Mouse (Mus musculus) heart, embryonic 11.5 days (tissue): ENCODE data around the gene Syndig1l. TPM values are rescaled to one million over a fixed set of nuclear protein-coding genes. Genes with fewer than 3 reads are reported as not detected.

Source experiments
- ATAC-seq: fragments of 200-750 bp; cut with Nextera tagmentation; replicated peaks from 2 replicates; pipeline ENCODE4 v1.8.0; 2017; ENCODE audit warnings: moderate library complexity; ENCODE audit not compliant: insufficient number of reproducible peaks, low FRiP score, low TSS enrichment
- H3K27ac ChIP-seq: fragments of 300-500 bp; sonication (generic); 2 replicates; pipeline ENCODE4 v1.5.1; 2014; ENCODE audit warnings: mild to moderate bottlenecking, low read depth, low read length
- H3K27me3 ChIP-seq: fragments of 300-500 bp; sonication (generic); 2 replicates; pipeline ENCODE4 v1.6.1; 2014; ENCODE audit warnings: mild to moderate bottlenecking, low read length, mixed read lengths; ENCODE audit not compliant: control insufficient read depth, insufficient read depth
- H3K36me3 ChIP-seq: fragments of 300-500 bp; sonication (generic); 2 replicates; pipeline ENCODE4 v1.6.1; 2014; ENCODE audit warnings: mild to moderate bottlenecking, low read length, moderate library complexity, mixed read lengths; ENCODE audit not compliant: control insufficient read depth, insufficient read depth
- H3K4me1 ChIP-seq: fragments of 300-500 bp; sonication (generic); 2 replicates; pipeline ENCODE4 v1.6.1; 2014; ENCODE audit warnings: low read length; ENCODE audit not compliant: control insufficient read depth, insufficient read depth
- H3K4me2 ChIP-seq: fragments of 300-500 bp; sonication (generic); 2 replicates; pipeline ENCODE4 v1.6.1; 2014; ENCODE audit warnings: mild to moderate bottlenecking, moderate library complexity
- H3K4me3 ChIP-seq: fragments of 300-500 bp; sonication (generic); 2 replicates; pipeline ENCODE4 v1.5.1; 2014; ENCODE audit warnings: low read depth, low read length
- H3K9ac ChIP-seq: fragments of 300-500 bp; sonication (generic); 2 replicates; pipeline ENCODE4 v1.6.1; 2014; ENCODE audit warnings: mild to moderate bottlenecking, low read depth, low read length, moderate library complexity
- H3K9me3 ChIP-seq: fragments of 300-500 bp; sonication (generic); replicated peaks from 2 replicates; pipeline ENCODE4 v1.6.1; 2016; ENCODE audit warnings: low read length; ENCODE audit not compliant: control insufficient read depth
- WGBS: fragments of 180-500 bp; shearing (Covaris S2); extraction: QIAGEN DNeasy Blood & Tissue Kit; methylation state at CpG from one replicate; pipeline ENCODE4 v1.1.7; 2014; ENCODE audit not compliant: insufficient replicate concordance; 5-methylcytosine and 5-hydroxymethylcytosine counted together
- polyA plus RNA-seq: library from polyadenylated mRNA; unstranded; fragments of >200 nt; fragmentation: Nextera tagmentation; extraction: Ambion mirVana; gene quantifications from 2 replicates; pipeline ENCODE4 v1.2.1, GENCODE M21; 2014

Syndig1l gene
- polyA plus RNA-seq, 1 experiment from 2014 or later, result not detected

- Histone ChIP-seq H3K4me2 (peak within 1 kb of the TSS; percentile 34; the same call in 1 of the 2 replicates), H3K4me1 (no peaks in the 10 kb centered on the region; the same call in 1 of the 2 replicates), H3K27ac (no peak within 1 kb of the TSS), H3K4me3 (no peak within 1 kb of the TSS), H3K9ac (no peak within 1 kb of the TSS), H3K36me3 (no peaks in the 10 kb centered on the region), H3K9me3 (no peaks in the 10 kb centered on the region), H3K27me3 (peaks cover 44% of the 10 kb centered on the region)
- ATAC-seq, result no peak
- WGBS, result 8% methylated on average over 9 of the region's 9 CpGs
Observed at GRCm38 (mm10) chr12:84640654-84641053, 58.0 kb downstream of the Syndig1l start, which contains the start of gene Vrtn. Gene Vrtn (plus strand): TSS chr12:84641019.

DNA sequence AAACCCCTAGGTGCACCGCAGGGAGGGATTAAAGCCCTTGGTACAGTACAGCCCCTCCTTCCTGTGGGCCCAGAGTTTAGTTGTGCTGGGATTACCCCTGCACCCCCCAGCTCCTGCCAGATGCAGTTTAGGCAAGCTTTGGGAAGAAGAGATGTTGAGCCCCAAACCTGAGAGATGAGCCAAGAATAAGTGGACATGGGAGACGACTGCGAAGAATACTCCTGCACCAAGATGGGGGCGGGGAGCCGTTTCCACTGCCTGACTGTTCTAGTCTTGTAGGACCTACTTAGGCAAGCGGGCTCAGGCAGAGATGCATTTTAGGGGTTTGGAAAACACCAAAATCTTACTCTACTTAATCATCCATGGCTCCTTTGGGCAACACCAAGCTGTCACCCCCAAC, 58.4 kb downstream of the Syndig1l start:
- H3K27me3 ChIP-seq, result peaks cover 44% of the 10 kb centered on the region
- 6% methylated on average over 6 of the region's 6 CpGs for WGBS
- H3K4me2 ChIP-seq, result no peak overlapping the region
- H3K9ac ChIP-seq, result no peak overlapping the region
- ATAC-seq, result no peak
- H3K36me3 ChIP-seq, result no peaks in the 10 kb centered on the region
- no peaks in the 10 kb centered on the region for H3K9me3 ChIP-seq
- H3K4me3 ChIP-seq, result no peak overlapping the region
- no peak overlapping the region for H3K27ac ChIP-seq
- no peaks in the 10 kb centered on the region; the same call in 1 of the 2 replicates for H3K4me1 ChIP-seq

DNA sequence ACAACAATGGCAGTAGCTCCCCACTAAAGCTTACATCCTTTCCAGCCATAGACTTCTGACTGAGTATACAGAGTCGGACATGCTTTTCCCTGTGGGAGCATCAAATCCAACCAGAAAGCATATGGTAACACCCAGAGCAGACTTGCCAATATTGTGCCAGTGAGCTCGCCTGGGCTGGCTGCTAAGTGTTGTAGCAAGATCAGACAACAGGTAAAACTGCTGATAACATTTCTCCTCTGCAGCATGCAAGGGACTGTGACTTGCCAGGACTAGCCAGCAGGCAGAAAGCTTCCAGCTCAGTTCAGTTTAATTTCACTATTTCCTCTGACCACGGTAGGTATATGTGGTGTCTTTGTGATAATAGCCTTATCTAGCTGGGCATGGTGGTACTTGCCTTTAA, 66.8 kb downstream of the Syndig1l start:
- WGBS, result 62% methylated on average over 3 of the region's 3 CpGs
- no peak overlapping the region for H3K4me2 ChIP-seq
- H3K36me3 ChIP-seq, result no peaks in the 10 kb centered on the region
- H3K27me3 ChIP-seq, result no peaks in the 10 kb centered on the region
- no peaks in the 10 kb centered on the region for H3K9me3 ChIP-seq
- H3K4me1 ChIP-seq, result no peaks in the 10 kb centered on the region
- H3K9ac ChIP-seq, result no peak overlapping the region
- no peak overlapping the region for H3K4me3 ChIP-seq
- no peak for ATAC-seq
- no peak overlapping the region for H3K27ac ChIP-seq

Other genes with a start within 250 kb of the Syndig1l start
- gene Aldh6a1, start 247.8 kb downstream of the Syndig1l start, polyA plus RNA-seq, result 38.6 and 41.4 TPM in 2 replicates
- 17.3 and 19.1 TPM in 2 replicates for gene Lin52, start 247.4 kb downstream of the Syndig1l start, polyA plus RNA-seq
- gene Vsx2, start 129.1 kb downstream of the Syndig1l start, polyA plus RNA-seq, result not detected in 2 replicates
- gene Abcd4, start 81.4 kb downstream of the Syndig1l start, polyA plus RNA-seq, result 8.6 and 9.5 TPM in 2 replicates
- gene Vrtn, start 57.8 kb downstream of the Syndig1l start, polyA plus RNA-seq, result not detected in 2 replicates
- gene Npc2, start 74.3 kb upstream of the Syndig1l start, polyA plus RNA-seq, result 52.0 and 55.6 TPM in 2 replicates
- 133 and 142 TPM in 2 replicates for gene Isca2, start 74.4 kb upstream of the Syndig1l start, polyA plus RNA-seq
- 0.21 and 0.37 TPM in 2 replicates for gene Ltbp2, start 177.7 kb upstream of the Syndig1l start, polyA plus RNA-seq